Mouse (Mus musculus) hindbrain, embryonic 12.5 days (tissue): ENCODE data around the gene Shbg. TPM values are rescaled to one million over a fixed set of nuclear protein-coding genes. Genes with fewer than 3 reads are reported as not detected.
A peak's percentile ranks its signal among the peaks of the same experiment; 100 is the strongest.
"Not testable (repeated sequence)": the region's sequence is repeated elsewhere in the genome, so short reads cannot be mapped to it uniquely, and the experiment has no call there.

ENCODE experiments used
- ATAC-seq: fragments of 200-750 bp; cut with Nextera tagmentation; 2 replicates; pipeline ENCODE4 v1.8.0; 2017; ENCODE audit warnings: moderate TSS enrichment; ENCODE audit not compliant: low FRiP score
- H3K27ac ChIP-seq: fragments of 300-500 bp; sonication (generic); 2 replicates; pipeline ENCODE4 v1.5.1; 2016; ENCODE audit warnings: mild to moderate bottlenecking
- H3K27me3 ChIP-seq: fragments of 300-500 bp; sonication (generic); 2 replicates; pipeline ENCODE4 v1.6.1; 2016; ENCODE audit warnings: mild to moderate bottlenecking
- H3K36me3 ChIP-seq: fragments of 300-500 bp; sonication (generic); 2 replicates; pipeline ENCODE4 v1.6.1; 2016; ENCODE audit warnings: mild to moderate bottlenecking
- H3K4me1 ChIP-seq: fragments of 300-500 bp; sonication (generic); 2 replicates; pipeline ENCODE4 v1.6.1; 2016
- H3K4me2 ChIP-seq: fragments of 300-500 bp; sonication (generic); replicated peaks from 2 replicates; pipeline ENCODE4 v1.6.1; 2016; ENCODE audit warnings: mild to moderate bottlenecking
- H3K4me3 ChIP-seq: fragments of 300-500 bp; sonication (generic); 2 replicates; pipeline ENCODE4 v1.5.1; 2016; ENCODE audit warnings: mild to moderate bottlenecking
- H3K9ac ChIP-seq: fragments of 300-500 bp; sonication (generic); 2 replicates; pipeline ENCODE4 v1.6.1; 2016; ENCODE audit warnings: mild to moderate bottlenecking, moderate library complexity
- H3K9me3 ChIP-seq: fragments of 300-500 bp; sonication (generic); replicated peaks from 2 replicates; pipeline ENCODE4 v1.6.1; 2016; ENCODE audit warnings: mild to moderate bottlenecking
- WGBS: fragments of 180-500 bp; shearing (Covaris S2); methylation state at CpG from one replicate; pipeline ENCODE4 v1.1.7; 2016; 5-methylcytosine and 5-hydroxymethylcytosine counted together
- polyA plus RNA-seq: library from polyadenylated mRNA; unstranded; fragments of >200 nt; fragmentation: Nextera tagmentation; extraction: Ambion mirVana; gene quantifications from 2 replicates; pipeline ENCODE4 v1.2.1, GENCODE M21; 2016

The Shbg gene
- polyA plus RNA-seq, 1 experiment from 2014 or later = not detected

DNA sequence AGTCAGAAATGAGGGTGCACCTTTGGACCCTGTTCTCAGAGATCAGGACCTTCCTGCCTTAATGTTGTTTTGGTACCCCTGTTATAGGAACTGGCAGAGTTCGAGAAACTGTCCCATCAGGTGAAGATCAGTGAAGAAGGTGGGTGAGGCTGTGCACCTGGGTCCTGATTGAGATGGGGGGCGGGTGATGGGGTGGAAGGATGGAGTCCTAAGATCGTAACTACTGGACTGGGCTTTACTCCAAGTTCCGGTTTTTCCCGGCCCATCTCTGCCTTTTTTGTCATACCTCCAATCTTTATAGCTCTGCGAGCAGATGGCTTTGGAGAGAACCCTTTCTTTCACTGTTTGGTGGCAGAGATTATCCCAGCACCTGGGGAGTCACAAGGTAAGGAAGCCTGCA lies 4.7 kb upstream of the Shbg start:
- Histone ChIP-seq H3K27ac (peak overlapping the region; percentile 75), H3K9me3 (no peaks in the 10 kb centered on the region), H3K27me3 (no peaks in the 10 kb centered on the region), H3K36me3 (no peaks in the 10 kb centered on the region), H3K4me3 (peak overlapping the region; percentile 48), H3K4me1 (peaks cover 16% of the 10 kb centered on the region), H3K4me2 (peak overlapping the region; percentile 74), H3K9ac (peak overlapping the region; percentile 78)
- ATAC-seq = peak; percentile 32; the same call in 1 of the 2 replicates
- WGBS = 48% methylated on average over 6 of the region's 6 CpGs

DNA sequence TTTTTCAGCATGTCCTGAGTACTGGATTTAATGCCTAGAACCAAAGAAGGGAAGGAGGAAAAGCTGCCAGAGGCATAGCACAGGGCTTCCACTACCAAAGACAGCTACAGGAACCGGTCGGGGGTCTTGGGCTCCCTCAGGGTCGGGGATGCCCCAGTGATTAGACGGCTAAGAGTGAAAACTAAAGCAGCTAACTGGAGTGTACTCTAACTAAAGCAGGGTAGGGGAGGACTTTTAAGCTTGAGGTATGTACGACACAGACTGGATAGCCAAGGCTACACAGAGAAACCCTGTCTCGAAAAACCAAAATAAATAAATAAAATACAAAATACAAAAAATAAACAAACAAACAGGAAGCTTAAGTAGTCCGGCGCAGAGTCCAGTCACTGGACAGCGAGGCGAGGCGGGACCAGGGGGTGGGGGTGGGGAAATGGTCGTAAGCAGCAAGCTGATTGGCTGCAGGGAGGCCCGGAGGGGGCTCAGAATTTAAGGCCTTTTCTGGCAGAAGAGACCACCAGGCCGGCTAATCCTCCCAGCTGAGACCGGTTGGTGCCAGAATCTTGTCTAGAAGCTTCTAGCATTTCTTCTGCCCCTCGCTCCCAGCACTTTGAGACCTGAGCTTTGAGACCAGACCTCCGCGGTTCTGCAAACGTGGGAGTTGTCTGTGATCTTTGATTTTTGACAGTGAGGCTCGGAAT lies 4.0 kb upstream of the Shbg start, which contains the start of gene Sat2:
Gene Sat2, plus strand, starts transcription at position 454 of the 698 bp plus-strand sequence.
- Histone ChIP-seq H3K9me3 (no peaks in the 10 kb centered on the region), H3K27ac (peak within 1 kb of the TSS; percentile 75), H3K4me3 (peak within 1 kb of the TSS; percentile 48), H3K9ac (peak within 1 kb of the TSS; percentile 78), H3K36me3 (no peaks in the 10 kb centered on the region), H3K4me1 (peaks cover 16% of the 10 kb centered on the region), H3K27me3 (peaks cover 2% of the 10 kb centered on the region; the same call in 1 of the 2 replicates), H3K4me2 (peak within 1 kb of the TSS; percentile 74)
- WGBS = 1% methylated on average over 20 of the region's 20 CpGs
- ATAC-seq = peak; percentile 81

DNA sequence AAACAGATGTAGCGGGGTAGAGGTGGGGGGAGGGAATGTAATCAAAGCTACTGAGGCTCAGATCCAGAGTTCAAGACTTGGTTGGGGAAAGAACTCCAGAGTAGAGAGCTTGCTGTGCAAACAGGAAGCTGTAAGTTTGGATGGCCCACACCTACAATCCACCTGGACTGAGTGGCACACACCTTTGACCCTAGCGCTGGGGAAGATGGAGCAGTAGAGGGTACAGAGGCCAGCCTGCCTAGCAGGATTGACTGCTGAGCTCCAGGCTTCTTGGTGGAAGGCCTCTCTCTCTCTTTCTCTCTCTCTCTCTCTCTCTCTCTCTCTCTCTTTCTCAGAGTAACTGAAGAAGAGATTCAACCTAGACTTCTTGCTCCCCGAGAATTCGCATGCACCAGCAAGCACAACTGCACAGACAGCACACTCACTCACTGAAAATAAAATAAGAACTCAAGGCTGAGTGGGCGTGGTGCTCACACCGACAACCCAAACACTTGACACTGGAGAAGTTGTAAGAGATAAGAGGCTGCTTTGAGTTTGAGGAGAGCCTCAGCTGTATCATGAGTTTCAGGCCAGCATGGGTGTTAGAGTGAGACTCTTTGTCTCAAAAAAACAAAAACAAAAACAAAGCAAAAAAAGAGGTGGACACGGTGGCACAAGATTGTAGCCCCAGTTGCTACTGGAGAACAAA lies 2.8 kb upstream of the Shbg start:
- Histone ChIP-seq H3K27ac (no peak overlapping the region), H3K4me3 (no peak overlapping the region), H3K27me3 (peaks cover 4% of the 10 kb centered on the region; the same call in 1 of the 2 replicates), H3K9ac (no peak overlapping the region), H3K4me1 (peaks cover 16% of the 10 kb centered on the region), H3K4me2 (no peak overlapping the region), H3K9me3 (no peaks in the 10 kb centered on the region), H3K36me3 (no peaks in the 10 kb centered on the region)
- ATAC-seq = no peak
- WGBS = 90% methylated on average over 7 of the region's 7 CpGs

DNA sequence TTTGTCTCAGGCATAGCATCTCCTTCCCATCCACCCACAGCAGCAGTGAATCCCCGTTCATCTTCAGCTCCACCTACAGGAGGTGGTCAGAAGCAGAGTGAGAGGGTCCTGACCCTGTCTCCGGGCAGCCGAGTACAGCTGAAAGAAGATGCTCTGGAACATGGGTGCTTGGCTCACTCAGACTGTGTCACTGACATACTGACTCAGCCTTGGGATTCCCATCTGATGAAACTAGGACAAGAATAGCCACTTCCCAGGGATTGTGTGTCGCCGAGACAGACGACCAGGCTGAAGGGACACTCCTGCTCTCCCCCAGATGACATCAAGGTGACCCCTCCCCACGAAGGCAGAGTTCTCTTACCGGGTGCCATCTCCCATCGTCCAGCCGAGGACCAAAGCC lies 924 bp downstream of the Shbg start:
- WGBS = 42% methylated on average over 10 of the region's 10 CpGs
- no peak for ATAC-seq
- H3K9ac ChIP-seq = no peak overlapping the region
- H3K4me1 ChIP-seq = peaks cover 8% of the 10 kb centered on the region
- H3K36me3 ChIP-seq = no peaks in the 10 kb centered on the region
- H3K27ac ChIP-seq = no peak overlapping the region
- no peak overlapping the region for H3K4me3 ChIP-seq
- H3K27me3 ChIP-seq = peaks cover 6% of the 10 kb centered on the region; the same call in 1 of the 2 replicates
- H3K9me3 ChIP-seq = no peaks in the 10 kb centered on the region
- H3K4me2 ChIP-seq = no peak overlapping the region

DNA sequence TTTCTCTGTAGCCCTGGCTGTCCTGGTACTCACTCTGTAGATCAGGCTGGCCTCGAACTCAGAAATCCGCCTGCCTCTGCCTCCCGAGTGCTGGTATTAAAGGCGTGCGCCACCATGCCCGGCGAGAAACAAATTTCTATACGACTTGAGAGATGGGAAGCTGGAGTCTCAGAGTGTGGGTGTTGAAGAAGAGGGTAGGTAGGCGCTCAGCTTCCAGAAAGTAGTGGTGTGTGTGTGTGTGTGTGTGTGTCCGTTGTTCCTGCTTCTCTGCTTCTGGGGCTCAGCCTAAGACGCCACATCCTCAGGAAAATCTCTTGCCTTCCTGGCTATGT lies 3.5 kb downstream of the Shbg start:
- not testable (repeated sequence) for H3K27me3 ChIP-seq, H3K9ac ChIP-seq, H3K4me1 ChIP-seq, H3K4me3 ChIP-seq, H3K27ac ChIP-seq, H3K9me3 ChIP-seq, ATAC-seq, H3K4me2 ChIP-seq, H3K36me3 ChIP-seq
- 57% methylated on average over 11 of the region's 11 CpGs for WGBS

DNA sequence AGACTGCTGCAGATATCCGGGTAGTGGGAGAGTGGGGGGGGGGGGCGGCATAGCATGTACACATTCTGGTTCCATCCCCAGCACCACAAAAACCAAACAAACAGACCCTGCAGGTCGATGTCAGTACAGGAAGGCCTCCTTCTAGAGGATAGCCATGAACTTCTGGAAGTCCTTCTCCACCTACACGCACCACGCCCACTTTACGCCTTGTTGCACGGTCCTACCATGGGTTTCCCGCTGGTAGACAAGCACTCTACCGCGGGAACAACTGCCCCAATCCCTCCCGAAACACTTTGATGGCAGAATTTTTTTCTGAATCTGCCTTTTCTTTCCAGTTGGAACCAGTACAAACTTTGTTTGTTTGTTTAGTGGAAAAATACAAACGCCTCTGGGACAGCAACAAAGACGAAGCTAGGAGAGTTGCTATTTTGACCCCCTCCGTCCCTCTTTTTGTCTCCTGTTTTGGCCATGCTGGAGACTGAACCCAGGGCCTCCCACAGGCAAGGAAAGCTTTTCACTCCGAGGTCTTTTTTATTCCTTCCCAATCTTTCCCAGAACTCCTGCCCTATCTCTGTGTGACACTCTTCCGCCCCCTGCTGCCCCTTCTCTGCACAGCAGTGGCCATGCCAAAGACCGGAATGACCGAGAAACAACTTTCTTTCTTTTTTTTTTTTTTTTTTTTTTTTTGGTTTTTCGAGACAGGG lies 4.0 kb downstream of the Shbg start:
- ATAC-seq = no peak

DNA sequence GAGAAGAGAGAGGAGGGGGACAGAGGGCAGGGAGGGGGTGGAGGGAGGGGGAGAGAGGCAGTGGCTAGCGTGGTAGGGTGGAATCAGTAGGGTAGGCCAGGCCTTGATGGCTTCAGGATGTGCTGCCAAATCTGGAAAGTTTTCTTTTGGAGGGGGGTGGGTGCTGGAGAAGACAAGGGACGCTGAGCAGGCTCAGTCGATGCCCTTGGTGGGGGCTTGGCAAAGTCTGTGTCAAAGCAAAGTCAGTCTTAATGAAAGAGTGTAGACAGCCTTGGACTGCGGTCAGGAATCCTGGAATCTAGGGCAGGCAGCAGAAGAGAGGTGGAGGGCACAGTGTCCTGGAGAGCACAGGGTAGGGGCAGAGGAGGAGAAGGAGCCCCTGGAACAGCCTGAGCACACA lies 6.8 kb downstream of the Shbg start:
- H3K9me3 ChIP-seq = no peaks in the 10 kb centered on the region
- no peak overlapping the region for H3K4me3 ChIP-seq
- H3K9ac ChIP-seq = no peak overlapping the region
- peaks cover 8% of the 10 kb centered on the region for H3K4me1 ChIP-seq
- no peak overlapping the region for H3K4me2 ChIP-seq
- H3K36me3 ChIP-seq = no peaks in the 10 kb centered on the region
- peaks cover 2% of the 10 kb centered on the region; the same call in 1 of the 2 replicates for H3K27me3 ChIP-seq
- no peak for ATAC-seq
- 63% methylated on average over 4 of the region's 4 CpGs for WGBS
- H3K27ac ChIP-seq = no peak overlapping the region

More for the DNA sequence above, 4.0 kb downstream of the Shbg start:
- H3K4me1 ChIP-seq = peaks cover 4% of the 10 kb centered on the region
- H3K27me3 ChIP-seq = peaks cover 6% of the 10 kb centered on the region; the same call in 1 of the 2 replicates
- H3K27ac ChIP-seq = no peak overlapping the region
- H3K9ac ChIP-seq = peak overlapping the region; percentile 18; the same call in 1 of the 2 replicates
- no peak overlapping the region for H3K4me3 ChIP-seq
- WGBS = 9% methylated on average over 19 of the region's 19 CpGs
- 0 out of 2 replicates have a peak overlapping the region, but pooled peaks have one; percentile 16 for H3K4me2 ChIP-seq
- no peaks in the 10 kb centered on the region for H3K36me3 ChIP-seq
- H3K9me3 ChIP-seq = no peaks in the 10 kb centered on the region

DNA sequence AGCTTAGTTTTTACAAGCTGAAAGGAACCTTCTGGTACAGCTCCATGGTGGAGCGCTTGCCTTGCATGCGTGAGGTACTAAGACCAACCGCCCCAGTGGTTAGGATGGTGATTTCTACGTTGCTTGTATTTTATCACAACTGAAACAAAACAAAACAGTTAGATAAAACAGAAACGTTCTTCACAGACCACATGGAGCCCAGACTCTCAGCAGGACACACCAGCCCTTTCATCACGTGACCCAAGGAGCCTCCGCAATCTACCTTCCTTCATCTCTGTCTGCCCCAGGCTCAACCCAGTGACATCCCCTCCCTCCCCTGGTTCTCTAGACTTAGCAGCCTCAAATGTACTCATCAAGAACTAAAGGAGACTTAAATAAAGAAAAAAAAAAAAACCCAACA lies 8.3 kb downstream of the Shbg start:
- no peaks in the 10 kb centered on the region for H3K36me3 ChIP-seq
- no peak overlapping the region for H3K27ac ChIP-seq
- 55% methylated on average over 7 of the region's 7 CpGs for WGBS
- no peak for ATAC-seq
- H3K9ac ChIP-seq = no peak overlapping the region
- no peak overlapping the region for H3K4me2 ChIP-seq
- peaks cover 14% of the 10 kb centered on the region for H3K4me1 ChIP-seq
- peaks cover 2% of the 10 kb centered on the region; the same call in 1 of the 2 replicates for H3K27me3 ChIP-seq
- H3K4me3 ChIP-seq = no peak overlapping the region
- no peaks in the 10 kb centered on the region for H3K9me3 ChIP-seq

DNA sequence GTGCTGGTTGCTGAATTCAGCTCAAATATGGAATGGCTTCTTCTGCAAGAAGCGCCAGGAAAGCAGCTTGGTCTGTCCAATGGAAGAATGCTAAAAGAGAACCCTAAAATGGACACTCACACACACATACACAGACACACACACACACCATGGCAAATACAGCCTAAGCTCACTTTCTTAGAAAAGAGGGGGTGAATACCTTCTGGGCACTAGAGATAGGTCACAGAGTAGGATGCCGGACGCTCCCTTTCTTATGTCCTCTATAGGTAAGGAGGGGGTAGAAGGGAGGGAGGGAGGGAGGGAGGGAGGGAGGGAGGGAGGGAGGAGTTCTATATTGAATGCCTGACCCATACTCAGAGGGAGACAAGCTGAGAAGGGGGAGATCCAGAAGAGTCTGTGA lies 9.2 kb downstream of the Shbg start:
- Histone ChIP-seq H3K4me2 (no peak overlapping the region), H3K4me3 (no peak overlapping the region), H3K4me1 (peaks cover 17% of the 10 kb centered on the region), H3K9ac (no peak overlapping the region), H3K27me3 (peaks cover 2% of the 10 kb centered on the region; the same call in 1 of the 2 replicates), H3K9me3 (no peaks in the 10 kb centered on the region), H3K27ac (no peak overlapping the region), H3K36me3 (no peaks in the 10 kb centered on the region)
- 78% methylated on average over 3 of the region's 3 CpGs for WGBS
- no peak for ATAC-seq

DNA sequence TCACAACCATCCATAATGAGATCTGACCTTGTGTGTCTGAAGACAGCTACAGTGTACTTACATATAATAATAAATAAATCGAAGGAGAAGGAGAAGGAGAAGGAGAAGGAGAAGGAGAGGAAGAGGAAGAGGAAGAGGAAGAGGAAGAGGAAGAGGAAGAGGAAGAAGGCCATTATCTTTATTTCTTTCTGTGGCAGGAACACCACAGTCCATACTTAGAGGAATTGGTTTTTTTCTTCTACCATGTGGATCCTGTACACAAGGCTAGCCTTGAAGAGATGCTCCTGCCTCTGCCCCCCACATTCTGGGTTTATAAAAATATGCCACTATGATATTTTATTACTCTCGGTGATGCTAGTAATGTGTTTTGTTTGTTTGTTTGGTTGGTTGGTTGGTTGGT lies 10.9 kb downstream of the Shbg start:
- no peak for ATAC-seq
- Histone ChIP-seq H3K27ac (no peak overlapping the region), H3K4me2 (no peak overlapping the region), H3K27me3 (peaks cover 5% of the 10 kb centered on the region; the same call in 1 of the 2 replicates), H3K9ac (no peak overlapping the region), H3K4me3 (no peak overlapping the region), H3K4me1 (peaks cover 17% of the 10 kb centered on the region; the same call in 1 of the 2 replicates), H3K9me3 (no peaks in the 10 kb centered on the region), H3K36me3 (no peaks in the 10 kb centered on the region)
- WGBS = 93% methylated on average over 2 of the region's 2 CpGs

DNA sequence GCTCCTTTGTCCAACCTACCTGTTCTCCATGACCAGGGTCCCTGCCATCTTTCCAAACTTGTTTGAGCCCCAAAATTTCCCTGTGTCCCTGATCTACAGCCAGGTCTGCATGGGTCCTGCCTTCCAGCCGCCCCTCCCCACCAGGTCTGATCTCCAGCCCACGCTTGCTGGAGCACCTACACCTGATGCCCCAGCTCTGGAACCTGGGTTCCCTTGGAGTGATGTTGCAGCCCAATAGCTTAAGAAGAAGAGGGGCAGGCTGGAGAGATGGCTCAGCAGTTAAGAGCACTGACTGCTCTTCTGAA lies 11.3 kb downstream of the Shbg start:
- H3K27me3 ChIP-seq = peaks cover 5% of the 10 kb centered on the region; the same call in 1 of the 2 replicates
- H3K4me3 ChIP-seq = peak overlapping the region; percentile 63
- H3K4me2 ChIP-seq = peak overlapping the region; percentile 100
- H3K9ac ChIP-seq = peak overlapping the region; percentile 15
- no peak for ATAC-seq
- H3K36me3 ChIP-seq = no peaks in the 10 kb centered on the region
- 0 out of 2 replicates have a peak overlapping the region, but pooled peaks have one; percentile 23 for H3K27ac ChIP-seq
- no peaks in the 10 kb centered on the region for H3K9me3 ChIP-seq
- WGBS = 61% methylated on average over 2 of the region's 2 CpGs
- H3K4me1 ChIP-seq = peaks cover 17% of the 10 kb centered on the region; the same call in 1 of the 2 replicates
